Mouse (Mus musculus): ENCODE measurements around the gene Gramd1b. TPM values are rescaled to one million over a fixed set of nuclear protein-coding genes. Genes with fewer than 3 reads are reported as not detected.
A peak's percentile ranks its signal among the peaks of the same experiment; 100 is the strongest.

Gramd1b gene
- polyA plus RNA-seq, 1 experiment from 2014 or later = 7.1 TPM

GRCm38 (mm10) chr9:40420652-40421335, 110.4 kb downstream of the Gramd1b start:
- Histone ChIP-seq H3K27ac (replicated peaks; ENCODE audit: low read depth, low read length) (no peak overlapping the region), H3K4me3 (ENCODE audit: low read depth, low read length) (no peak overlapping the region), H3K27me3 (replicated peaks; ENCODE audit: control insufficient read depth, insufficient read depth, low read length) (no peaks in the 10 kb centered on the region), H3K9me3 (ENCODE audit: control insufficient read depth, low read length) (no peaks in the 10 kb centered on the region), H3K4me1 (ENCODE audit: control insufficient read depth, insufficient read depth, low read length) (no peaks in the 10 kb centered on the region), H3K36me3 (ENCODE audit: control insufficient read depth, insufficient read depth, low read length) (no peaks in the 10 kb centered on the region), H3K9ac (ENCODE audit: low read depth, low read length) (no peak overlapping the region), H3K4me2 (ENCODE audit: low read depth, low read length) (no peak overlapping the region)
- DNase-seq (ENCODE audit: low spot score) (no peak), ATAC-seq (ENCODE audit: low read depth) (no peak)
- 84% methylated on average over 15 of the region's 15 CpGs for WGBS

- H3K27ac ChIP-seq (replicated peaks; ENCODE audit: low read depth, low read length) = no peak overlapping the region
These were observed 112.4 kb downstream of the Gramd1b start for GRCm38 (mm10) chr9:40418803-40419202.

GRCm38 (mm10) chr9:40416150-40416549, 115.0 kb downstream of the Gramd1b start:
- Histone ChIP-seq H3K27me3 (replicated peaks; ENCODE audit: control insufficient read depth, insufficient read depth, low read length) (no peaks in the 10 kb centered on the region), H3K9me3 (ENCODE audit: control insufficient read depth, low read length) (no peaks in the 10 kb centered on the region), H3K4me3 (ENCODE audit: low read depth, low read length) (no peak overlapping the region), H3K4me1 (ENCODE audit: control insufficient read depth, insufficient read depth, low read length) (no peaks in the 10 kb centered on the region), H3K9ac (ENCODE audit: low read depth, low read length) (no peak overlapping the region), H3K4me2 (ENCODE audit: low read depth, low read length) (no peak overlapping the region), H3K27ac (replicated peaks; ENCODE audit: low read depth, low read length) (no peak overlapping the region), H3K36me3 (ENCODE audit: control insufficient read depth, insufficient read depth, low read length) (no peaks in the 10 kb centered on the region)
- no peak for DNase-seq (ENCODE audit: low spot score)
- no peak for ATAC-seq (ENCODE audit: low read depth)
- 88% methylated on average over 7 of the region's 7 CpGs for WGBS

More at GRCm38 (mm10) chr9:40418803-40419202, 112.4 kb downstream of the Gramd1b start:
- Histone ChIP-seq H3K9me3 (ENCODE audit: control insufficient read depth, low read length) (no peaks in the 10 kb centered on the region), H3K4me2 (ENCODE audit: low read depth, low read length) (no peak overlapping the region), H3K4me3 (ENCODE audit: low read depth, low read length) (no peak overlapping the region), H3K27me3 (replicated peaks; ENCODE audit: control insufficient read depth, insufficient read depth, low read length) (no peaks in the 10 kb centered on the region), H3K36me3 (ENCODE audit: control insufficient read depth, insufficient read depth, low read length) (no peaks in the 10 kb centered on the region), H3K9ac (ENCODE audit: low read depth, low read length) (no peak overlapping the region), H3K4me1 (ENCODE audit: control insufficient read depth, insufficient read depth, low read length) (no peaks in the 10 kb centered on the region)
- DNase-seq (ENCODE audit: low spot score) = no peak
- 86% methylated on average over 5 of the region's 5 CpGs for WGBS
- no peak for ATAC-seq (ENCODE audit: low read depth)

- ATAC-seq (ENCODE audit: low read depth) = peak; percentile 67
These were observed 116.0 kb downstream of the Gramd1b start for GRCm38 (mm10) chr9:40414904-40415766.

GRCm38 (mm10) chr9:40414498-40414903, 116.7 kb downstream of the Gramd1b start:
- Histone ChIP-seq H3K27me3 (replicated peaks; ENCODE audit: control insufficient read depth, insufficient read depth, low read length) (no peaks in the 10 kb centered on the region), H3K27ac (replicated peaks; ENCODE audit: low read depth, low read length) (no peak overlapping the region; the same call in 1 of the 2 replicates)
- ATAC-seq (ENCODE audit: low read depth) = peak; percentile 62

More at GRCm38 (mm10) chr9:40414904-40415766, 116.0 kb downstream of the Gramd1b start:
- no peaks in the 10 kb centered on the region for H3K36me3 ChIP-seq (ENCODE audit: control insufficient read depth, insufficient read depth, low read length)
- H3K27ac ChIP-seq (replicated peaks; ENCODE audit: low read depth, low read length) = no peak overlapping the region; the same call in 1 of the 2 replicates
- H3K9ac ChIP-seq (ENCODE audit: low read depth, low read length) = peak overlapping the region; percentile 66
- no peaks in the 10 kb centered on the region for H3K9me3 ChIP-seq (ENCODE audit: control insufficient read depth, low read length)
- H3K4me2 ChIP-seq (ENCODE audit: low read depth, low read length) = peak overlapping the region; percentile 85
- 38% methylated on average over 18 of the region's 18 CpGs for WGBS
- H3K4me3 ChIP-seq (ENCODE audit: low read depth, low read length) = peak overlapping the region; percentile 58
- DNase-seq (ENCODE audit: low spot score) = peak; percentile 94
- H3K27me3 ChIP-seq (replicated peaks; ENCODE audit: control insufficient read depth, insufficient read depth, low read length) = no peaks in the 10 kb centered on the region
- no peaks in the 10 kb centered on the region for H3K4me1 ChIP-seq (ENCODE audit: control insufficient read depth, insufficient read depth, low read length)

GRCm38 (mm10) chr9:40413601-40414000, 117.6 kb downstream of the Gramd1b start:
- Histone ChIP-seq H3K27ac (replicated peaks; ENCODE audit: low read depth, low read length) (no peak overlapping the region), H3K9me3 (ENCODE audit: control insufficient read depth, low read length) (no peaks in the 10 kb centered on the region), H3K4me3 (ENCODE audit: low read depth, low read length) (no peak overlapping the region), H3K4me1 (ENCODE audit: control insufficient read depth, insufficient read depth, low read length) (no peaks in the 10 kb centered on the region), H3K4me2 (ENCODE audit: low read depth, low read length) (no peak overlapping the region), H3K9ac (ENCODE audit: low read depth, low read length) (no peak overlapping the region), H3K36me3 (ENCODE audit: control insufficient read depth, insufficient read depth, low read length) (no peaks in the 10 kb centered on the region), H3K27me3 (replicated peaks; ENCODE audit: control insufficient read depth, insufficient read depth, low read length) (no peaks in the 10 kb centered on the region)
- no peak for DNase-seq (ENCODE audit: low spot score)
- WGBS = 88% methylated on average over 4 of the region's 4 CpGs
- no peak for ATAC-seq (ENCODE audit: low read depth)

More at GRCm38 (mm10) chr9:40414498-40414903, 116.7 kb downstream of the Gramd1b start:
- WGBS = 8% methylated on average over 15 of the region's 15 CpGs
- peak; percentile 79 for DNase-seq (ENCODE audit: low spot score)
- Histone ChIP-seq H3K9ac (ENCODE audit: low read depth, low read length) (peak overlapping the region; percentile 66), H3K36me3 (ENCODE audit: control insufficient read depth, insufficient read depth, low read length) (no peaks in the 10 kb centered on the region), H3K9me3 (ENCODE audit: control insufficient read depth, low read length) (no peaks in the 10 kb centered on the region), H3K4me3 (ENCODE audit: low read depth, low read length) (peak overlapping the region; percentile 58), H3K4me1 (ENCODE audit: control insufficient read depth, insufficient read depth, low read length) (no peaks in the 10 kb centered on the region), H3K4me2 (ENCODE audit: low read depth, low read length) (peak overlapping the region; percentile 85)

- H3K9ac ChIP-seq (ENCODE audit: low read depth, low read length) = no peak overlapping the region
- no peaks in the 10 kb centered on the region for H3K4me1 ChIP-seq (ENCODE audit: control insufficient read depth, insufficient read depth, low read length)
- 94% methylated on average over 14 of the region's 14 CpGs for WGBS
- no peaks in the 10 kb centered on the region for H3K27me3 ChIP-seq (replicated peaks; ENCODE audit: control insufficient read depth, insufficient read depth, low read length)
- DNase-seq (ENCODE audit: low spot score) (no peak), ATAC-seq (ENCODE audit: low read depth) (no peak)
- H3K27ac ChIP-seq (replicated peaks; ENCODE audit: low read depth, low read length) = no peak overlapping the region
- H3K4me2 ChIP-seq (ENCODE audit: low read depth, low read length) = no peak overlapping the region
- H3K4me3 ChIP-seq (ENCODE audit: low read depth, low read length) = no peak overlapping the region
- H3K9me3 ChIP-seq (ENCODE audit: control insufficient read depth, low read length) = no peaks in the 10 kb centered on the region
- H3K36me3 ChIP-seq (ENCODE audit: control insufficient read depth, insufficient read depth, low read length) = no peaks in the 10 kb centered on the region
These were observed 118.3 kb downstream of the Gramd1b start for GRCm38 (mm10) chr9:40412931-40413330.

- no peaks in the 10 kb centered on the region for H3K4me1 ChIP-seq (ENCODE audit: control insufficient read depth, insufficient read depth, low read length)
- H3K4me3 ChIP-seq (ENCODE audit: low read depth, low read length) = no peak overlapping the region
- 88% methylated on average over 4 of the region's 4 CpGs for WGBS
- H3K27ac ChIP-seq (replicated peaks; ENCODE audit: low read depth, low read length) = no peak overlapping the region
- no peak overlapping the region for H3K4me2 ChIP-seq (ENCODE audit: low read depth, low read length)
- no peaks in the 10 kb centered on the region for H3K36me3 ChIP-seq (ENCODE audit: control insufficient read depth, insufficient read depth, low read length)
- DNase-seq (ENCODE audit: low spot score) = no peak
- H3K9ac ChIP-seq (ENCODE audit: low read depth, low read length) = no peak overlapping the region
- ATAC-seq (ENCODE audit: low read depth) = no peak
- H3K27me3 ChIP-seq (replicated peaks; ENCODE audit: control insufficient read depth, insufficient read depth, low read length) = no peaks in the 10 kb centered on the region
- H3K9me3 ChIP-seq (ENCODE audit: control insufficient read depth, low read length) = no peaks in the 10 kb centered on the region
These were observed 118.9 kb downstream of the Gramd1b start for GRCm38 (mm10) chr9:40412246-40412645.

Data from embryonic facial prominence, embryonic 14.5 days (tissue).